Mouse (Mus musculus) right cerebral cortex, postnatal 4 days (tissue): ENCODE data around the gene Sprr3.
"Not testable (repeated sequence)": the region's sequence is repeated elsewhere in the genome, so short reads cannot be mapped to it uniquely, and the experiment has no call there.

Experiments
- DNase-seq: peaks from one replicate; pipeline ENCODE4 v3.0.0-alpha.2; 2022

Sprr3 gene

GRCm38 (mm10) chr3:92458620-92459019 lies at the start of gene Sprr3:
Gene Sprr3 (minus strand): TSS chr3:92458720.
- DNase-seq, result no peak

- no peak for DNase-seq
Observed at GRCm38 (mm10) chr3:92508185-92508584, 49.7 kb upstream of the Sprr3 start.

DNA sequence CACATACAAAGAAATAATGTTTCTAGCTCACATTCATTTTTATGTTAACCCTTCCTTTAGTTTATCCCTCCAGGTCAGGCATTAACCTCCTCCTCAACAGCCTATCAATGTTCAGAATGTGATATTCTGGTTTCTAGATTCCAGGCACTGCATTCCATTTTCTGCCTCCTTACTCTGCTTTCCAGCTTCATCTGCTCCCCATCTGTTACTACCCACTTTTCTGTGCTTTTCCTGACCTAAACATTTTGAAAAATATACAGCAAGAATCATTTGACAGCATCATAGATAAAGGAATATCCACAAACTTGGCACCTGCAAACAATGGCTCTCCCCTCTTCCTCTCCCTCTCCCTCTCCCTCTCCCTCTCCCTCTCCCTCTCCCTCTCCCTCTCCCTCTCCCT lies 45.0 kb upstream of the Sprr3 start:
- DNase-seq, result no peak

- no peak for DNase-seq
Observed at GRCm38 (mm10) chr3:92500393-92500792, 41.9 kb upstream of the Sprr3 start, which contains the start of gene Sprr4. Gene Sprr4 (minus strand): TSS chr3:92500493.

DNA sequence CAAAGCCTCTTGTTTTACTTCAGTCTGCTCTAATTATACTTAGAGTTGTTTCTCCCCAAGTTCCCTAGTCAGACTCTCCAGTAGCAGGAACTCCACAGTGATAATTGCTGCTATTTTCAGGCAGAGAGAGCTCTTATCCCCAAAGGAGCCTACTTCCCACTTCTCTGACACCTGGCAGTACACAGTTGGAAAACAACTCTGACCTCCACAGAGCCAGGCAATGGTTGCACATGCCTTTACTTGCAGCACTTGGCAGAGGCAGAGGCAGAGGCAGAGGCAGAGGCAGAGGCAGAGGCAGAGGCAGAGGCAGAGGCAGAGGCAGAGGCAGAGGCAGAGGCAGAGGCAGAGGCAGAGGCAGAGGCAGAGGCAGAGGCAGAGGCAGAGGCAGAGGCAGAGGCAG lies 31.7 kb upstream of the Sprr3 start:
- DNase-seq, result not testable (repeated sequence)

GRCm38 (mm10) chr3:92486307-92486706 lies 27.8 kb upstream of the Sprr3 start:
- DNase-seq, result no peak

GRCm38 (mm10) chr3:92485863-92486262 lies 27.3 kb upstream of the Sprr3 start, which contains the start of gene Sprr1a:
Gene Sprr1a (minus strand): TSS chr3:92485895.
- no peak for DNase-seq

DNA sequence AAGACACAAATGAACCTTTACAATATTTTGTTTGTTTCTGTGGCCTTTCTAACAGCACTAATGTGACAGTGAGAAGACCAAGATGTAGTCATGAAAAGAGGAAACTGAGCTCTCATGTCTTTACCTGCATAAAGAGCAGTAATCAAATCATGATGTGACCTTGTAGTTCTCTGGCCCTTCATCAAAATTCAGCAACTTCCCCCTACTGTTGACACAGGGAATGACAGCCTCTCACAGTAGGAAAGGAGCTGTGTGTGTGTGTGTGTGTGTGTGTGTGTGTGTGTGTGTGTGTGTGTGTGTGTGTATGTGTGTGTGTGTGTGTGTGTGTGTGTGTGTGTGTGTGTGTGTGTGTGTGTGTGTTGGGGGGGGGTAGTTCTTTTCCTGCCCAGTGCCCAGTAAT lies 22.7 kb upstream of the Sprr3 start:
- not testable (repeated sequence) for DNase-seq

DNA sequence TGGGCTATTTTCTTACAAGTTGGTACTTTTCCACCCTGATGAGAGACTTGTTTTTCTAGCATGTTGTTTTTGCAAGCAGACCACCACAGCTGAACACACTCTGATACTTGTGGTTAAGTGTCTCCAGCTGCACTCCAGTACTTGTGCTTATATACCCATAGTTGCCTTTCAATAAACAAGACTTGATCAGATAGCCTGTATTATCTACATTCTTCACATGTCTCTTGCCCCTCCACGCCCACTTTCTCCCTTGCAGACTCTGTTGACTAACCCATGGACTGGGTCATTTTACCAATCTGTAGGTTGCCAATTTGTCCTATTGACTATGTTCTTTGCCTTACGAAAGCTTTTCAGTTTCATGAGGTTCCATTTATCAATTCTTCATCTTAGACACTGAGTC lies 11.6 kb upstream of the Sprr3 start:
- DNase-seq, result no peak

GRCm38 (mm10) chr3:92467424-92467823 lies 8.9 kb upstream of the Sprr3 start:
- DNase-seq, result no peak

- no peak for DNase-seq
Observed at GRCm38 (mm10) chr3:92466576-92466975, 8.1 kb upstream of the Sprr3 start.

- no peak for DNase-seq
Observed at GRCm38 (mm10) chr3:92455151-92455550, 3.4 kb downstream of the Sprr3 start.

DNA sequence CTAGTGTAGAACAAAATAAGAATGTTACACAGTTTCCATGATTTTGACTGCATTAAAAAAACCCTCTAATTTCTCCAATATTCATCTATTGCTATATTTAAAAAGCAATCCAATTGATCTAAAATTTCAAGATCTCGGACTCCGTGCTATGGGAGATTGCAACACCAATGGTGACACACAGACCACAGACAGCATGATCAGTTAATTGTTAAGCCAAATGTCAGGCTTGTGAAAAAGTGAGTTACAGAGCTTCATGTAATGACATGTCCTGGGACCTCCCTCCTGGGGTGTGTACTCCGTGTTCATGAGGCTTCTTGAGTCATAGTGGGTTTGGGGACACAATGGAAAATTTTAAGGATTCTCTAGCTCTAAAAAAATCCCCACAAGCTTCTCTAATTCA lies 18.3 kb downstream of the Sprr3 start:
- no peak for DNase-seq

DNA sequence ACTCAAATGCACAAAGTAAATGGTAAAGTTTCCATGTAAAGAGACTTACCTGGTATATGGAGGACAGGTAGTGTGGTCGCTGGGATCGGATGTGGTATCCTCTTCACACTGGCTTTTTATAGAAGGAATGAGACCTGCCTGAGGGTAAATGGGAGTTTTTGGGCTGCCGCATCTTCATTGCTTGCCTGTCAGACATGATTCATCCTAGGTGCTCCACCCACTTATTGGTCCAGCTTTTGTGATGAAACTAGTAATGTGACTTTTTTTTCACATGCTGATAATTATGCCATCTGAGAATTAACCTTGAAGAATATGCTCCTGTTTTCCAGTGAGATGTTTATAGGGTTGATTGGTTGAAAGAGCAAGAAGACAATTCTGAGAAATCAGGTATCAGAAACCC lies 19.8 kb downstream of the Sprr3 start, which contains the start of gene Sprr1b:
Gene Sprr1b (minus strand): TSS at position 101 of the 400 bp plus-strand sequence.
- DNase-seq, result no peak

GRCm38 (mm10) chr3:92432282-92432681 lies 26.2 kb downstream of the Sprr3 start, which contains the start of gene Sprr2k:
Gene Sprr2k (plus strand): TSS chr3:92432582.
- DNase-seq, result no peak

DNA sequence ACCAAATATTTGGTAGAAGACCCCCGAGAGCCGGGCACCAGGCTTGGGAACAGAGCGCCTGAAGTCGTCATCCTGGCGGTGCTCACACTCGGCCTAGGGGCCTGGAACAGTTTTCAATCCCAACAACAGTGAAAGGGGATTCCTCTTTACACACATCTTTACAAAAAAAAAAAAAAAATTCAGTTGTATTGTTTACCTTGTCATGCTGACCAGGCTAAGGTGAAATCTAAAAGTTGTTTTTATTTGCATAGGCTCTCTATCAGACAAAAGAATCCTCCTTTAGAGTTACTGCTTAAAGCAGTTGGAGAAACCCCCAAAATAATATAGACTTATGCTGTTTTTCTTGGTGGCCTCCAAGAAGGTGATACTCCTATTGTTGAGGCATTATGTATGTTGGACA lies 29.2 kb downstream of the Sprr3 start, which contains the start of gene Gm9774:
Gene Gm9774 (minus strand): TSS at position 101 of the 400 bp plus-strand sequence.
- DNase-seq, result no peak

DNA sequence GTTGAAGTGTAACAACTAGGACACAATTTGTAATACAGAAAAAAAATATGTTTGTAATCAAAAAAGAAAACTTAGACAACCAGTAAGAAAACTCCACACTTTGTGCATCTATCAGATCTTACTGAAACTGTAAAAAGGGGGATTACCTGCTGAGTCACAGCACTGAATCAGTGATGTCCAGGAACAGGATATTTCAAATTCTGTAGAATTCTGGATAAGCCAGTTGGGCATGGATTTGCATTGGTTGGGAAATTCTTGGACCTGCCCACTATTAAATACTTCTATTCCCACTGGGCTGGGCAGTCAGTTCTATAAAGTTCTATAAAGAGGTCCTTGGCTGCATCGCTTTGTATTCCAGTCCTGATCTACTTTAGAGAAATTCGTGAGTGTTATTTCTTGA lies 40.7 kb downstream of the Sprr3 start, which contains the start of gene Sprr2j-ps:
Gene Sprr2j-ps (plus strand): TSS at position 301 of the 400 bp plus-strand sequence.
- no peak for DNase-seq

- no peak for DNase-seq
Observed at GRCm38 (mm10) chr3:92407691-92408090, 50.8 kb downstream of the Sprr3 start, which contains the start of gene Sprr2i. Gene Sprr2i (plus strand): TSS chr3:92407991.
